Mouse (Mus musculus): ENCODE data around the gene Myocos.

GRCm38 (mm10) chr1:162642591-162642990 lies 15.4 kb downstream of the Myocos start:
- TF ChIP-seq CTCF (IDR thresholded peaks at IDR 0.05; ENCODE audit: low read depth) (no peak), EP300 (optimal IDR thresholded peaks at IDR 0.05) (no peak)

Data from stomach, postnatal 0 days (tissue).